Mouse (Mus musculus): ENCODE measurements around the gene Mmp9. TPM values are rescaled to one million over a fixed set of nuclear protein-coding genes. Genes with fewer than 3 reads are reported as not detected.
A peak's percentile ranks its signal among the peaks of the same experiment; 100 is the strongest.

Mmp9 gene
- polyA plus RNA-seq, 1 experiment from 2014 or later = 1.2 TPM

- Histone ChIP-seq H3K36me3 (no peaks in the 10 kb centered on the region), H3K4me2 (peak overlapping the region; percentile 41), H3K9me3 (replicated peaks) (no peaks in the 10 kb centered on the region), H3K4me3 (replicated peaks) (peak overlapping the region; percentile 27), H3K27ac (no peak overlapping the region), H3K4me1 (replicated peaks) (no peaks in the 10 kb centered on the region), H3K27me3 (peaks cover 92% of the 10 kb centered on the region), H3K9ac (no peak overlapping the region)
- DNase-seq (no peak), ATAC-seq (ENCODE audit: low read depth) (no peak)
- WGBS (ENCODE audit: insufficient replicate concordance) = 2% methylated on average over 28 of the region's 29 CpGs
Observed at GRCm38 (mm10) chr2:164968451-164968851, 27.9 kb downstream of the Mmp9 start.

- H3K27ac ChIP-seq = no peak overlapping the region
- DNase-seq = no peak
- no peaks in the 10 kb centered on the region for H3K4me1 ChIP-seq (replicated peaks)
- no peak overlapping the region for H3K9ac ChIP-seq
- ATAC-seq (ENCODE audit: low read depth) = no peak
- WGBS (ENCODE audit: insufficient replicate concordance) = 3% methylated on average over 21 of the region's 21 CpGs
- H3K9me3 ChIP-seq (replicated peaks) = no peaks in the 10 kb centered on the region
- no peak overlapping the region for H3K4me3 ChIP-seq (replicated peaks)
- H3K27me3 ChIP-seq = peaks cover 94% of the 10 kb centered on the region
- H3K4me2 ChIP-seq = no peak overlapping the region
- no peaks in the 10 kb centered on the region for H3K36me3 ChIP-seq
Observed at GRCm38 (mm10) chr2:164969348-164969781, 28.8 kb downstream of the Mmp9 start.

DNA sequence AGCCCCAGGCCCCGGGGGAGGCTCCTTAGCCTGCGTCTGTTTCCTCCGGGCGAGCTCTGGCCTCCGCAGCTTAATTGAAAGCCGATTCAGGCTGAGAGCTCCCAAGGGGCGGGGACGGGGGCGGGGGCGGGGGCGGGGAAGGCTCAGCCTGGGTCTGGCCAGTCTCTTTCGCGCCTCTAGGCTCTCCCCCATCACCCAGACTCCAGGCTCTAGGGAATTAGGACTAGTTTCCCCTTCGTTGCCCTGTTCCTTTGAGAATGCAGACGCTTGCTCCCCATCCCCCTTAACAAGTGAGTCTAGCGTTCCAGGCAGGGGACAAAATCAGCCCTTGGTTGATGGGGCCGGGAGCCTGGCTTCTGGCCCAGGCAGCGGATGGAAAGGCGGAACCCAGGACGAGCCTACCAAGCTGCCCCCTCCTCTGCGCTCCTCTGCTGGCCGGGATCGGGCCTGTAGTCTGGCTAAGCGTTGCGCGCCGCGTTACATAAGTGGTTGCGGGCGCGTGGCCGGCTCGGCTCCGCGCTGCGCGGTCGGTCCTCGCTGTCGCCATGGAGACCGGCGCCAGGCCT is 30.1 kb downstream of the Mmp9 start:
- H3K27me3 ChIP-seq = peaks cover 82% of the 10 kb centered on the region
- 3% methylated on average over 42 of the region's 42 CpGs for WGBS (ENCODE audit: insufficient replicate concordance)
- H3K36me3 ChIP-seq = no peaks in the 10 kb centered on the region
- no peak overlapping the region for H3K9ac ChIP-seq
- ATAC-seq (ENCODE audit: low read depth) = no peak
- no peaks in the 10 kb centered on the region for H3K4me1 ChIP-seq (replicated peaks)
- H3K4me3 ChIP-seq (replicated peaks) = no peak overlapping the region
- DNase-seq = no peak
- H3K4me2 ChIP-seq = peak overlapping the region; percentile 19; the same call in 1 of the 2 replicates
- H3K27ac ChIP-seq = no peak overlapping the region
- H3K9me3 ChIP-seq (replicated peaks) = no peaks in the 10 kb centered on the region

DNA sequence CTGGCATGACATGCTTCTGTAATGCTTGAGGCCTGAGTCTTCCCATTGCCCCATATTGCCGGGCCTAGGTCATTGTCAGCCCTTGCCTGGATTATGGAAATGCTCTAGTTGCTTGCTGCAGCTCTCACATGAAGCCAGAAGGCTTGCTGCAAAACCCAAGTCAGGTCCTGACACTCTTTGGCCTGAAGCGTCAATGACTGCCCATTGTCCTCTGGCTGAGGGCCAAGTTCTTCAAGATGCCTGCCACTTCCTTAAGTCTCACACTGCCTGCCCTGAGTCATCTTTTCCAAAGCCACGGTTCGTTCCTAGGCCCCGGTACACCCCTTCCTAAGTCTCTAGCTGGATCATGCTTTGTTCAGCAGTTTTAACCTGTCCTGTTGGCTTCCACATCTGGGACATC is 32.1 kb downstream of the Mmp9 start:
- ATAC-seq (ENCODE audit: low read depth) (no peak), DNase-seq (no peak)
- Histone ChIP-seq H3K27ac (no peak overlapping the region), H3K27me3 (peaks cover 68% of the 10 kb centered on the region), H3K36me3 (no peaks in the 10 kb centered on the region), H3K4me3 (replicated peaks) (no peak overlapping the region), H3K4me2 (no peak overlapping the region), H3K4me1 (replicated peaks) (no peaks in the 10 kb centered on the region), H3K9me3 (replicated peaks) (no peaks in the 10 kb centered on the region), H3K9ac (no peak overlapping the region)
- 19% methylated on average over 5 of the region's 5 CpGs for WGBS (ENCODE audit: insufficient replicate concordance)

DNA sequence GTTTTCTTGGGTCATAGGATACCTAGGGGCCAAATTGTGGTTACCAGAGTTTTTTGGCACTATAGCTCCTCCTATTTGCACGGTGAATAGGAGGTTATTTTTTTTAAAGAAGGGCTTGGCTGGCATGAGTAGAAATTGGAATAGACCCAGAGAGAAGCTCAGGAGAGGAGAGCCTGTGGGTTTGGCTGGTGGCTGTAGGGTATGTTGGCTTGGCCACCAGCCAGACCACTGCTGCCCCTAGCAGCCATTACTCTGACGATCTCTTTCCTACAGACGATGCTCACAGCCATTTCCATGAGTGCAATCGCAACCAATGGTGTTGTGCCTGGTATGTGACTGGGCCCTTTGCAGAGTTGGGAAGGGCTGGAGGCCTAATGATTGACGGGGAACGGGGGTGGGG is 35.0 kb downstream of the Mmp9 start:
- Histone ChIP-seq H3K4me2 (no peak overlapping the region), H3K4me1 (replicated peaks) (no peaks in the 10 kb centered on the region), H3K9me3 (replicated peaks) (no peaks in the 10 kb centered on the region), H3K4me3 (replicated peaks) (no peak overlapping the region), H3K27ac (no peak overlapping the region), H3K9ac (no peak overlapping the region), H3K36me3 (no peaks in the 10 kb centered on the region), H3K27me3 (peaks cover 38% of the 10 kb centered on the region)
- ATAC-seq (ENCODE audit: low read depth) (no peak), DNase-seq (no peak)
- 62% methylated on average over 6 of the region's 6 CpGs for WGBS (ENCODE audit: insufficient replicate concordance)

GRCm38 (mm10) chr2:164979749-164980148 is 39.2 kb downstream of the Mmp9 start:
- H3K27me3 ChIP-seq = peaks cover 5% of the 10 kb centered on the region; the same call in 1 of the 2 replicates
- no peak overlapping the region for H3K9ac ChIP-seq
- H3K36me3 ChIP-seq = no peaks in the 10 kb centered on the region
- no peaks in the 10 kb centered on the region for H3K9me3 ChIP-seq (replicated peaks)
- no peak overlapping the region for H3K27ac ChIP-seq
- DNase-seq (no peak), ATAC-seq (ENCODE audit: low read depth) (no peak)
- H3K4me1 ChIP-seq (replicated peaks) = no peaks in the 10 kb centered on the region
- H3K4me3 ChIP-seq (replicated peaks) = no peak overlapping the region
- no peak overlapping the region for H3K4me2 ChIP-seq
- WGBS (ENCODE audit: insufficient replicate concordance) = 18% methylated on average over 7 of the region's 7 CpGs

DNA sequence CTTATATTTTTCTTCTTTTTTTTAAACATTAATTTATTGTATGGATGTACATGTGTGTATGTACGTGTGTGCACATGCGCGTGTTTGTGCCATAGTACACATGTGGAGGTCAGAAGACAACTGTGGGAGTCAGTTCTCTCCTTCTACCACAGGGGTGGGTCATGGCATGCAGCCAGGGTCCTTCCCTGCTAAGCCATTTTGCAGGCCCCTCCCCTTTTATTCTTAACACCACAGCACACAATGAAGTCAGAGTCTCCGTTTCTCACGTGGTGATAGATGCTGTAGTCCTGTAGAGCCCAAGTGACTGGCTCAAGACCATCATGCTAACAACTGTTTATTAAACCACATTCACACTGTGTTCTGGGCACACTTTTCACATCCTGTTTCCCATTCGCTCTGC is 45.4 kb downstream of the Mmp9 start:
- no peaks in the 10 kb centered on the region for H3K36me3 ChIP-seq
- H3K9ac ChIP-seq = no peak overlapping the region
- ATAC-seq (ENCODE audit: low read depth) (no peak), DNase-seq (no peak)
- H3K4me1 ChIP-seq (replicated peaks) = no peaks in the 10 kb centered on the region
- H3K27me3 ChIP-seq = no peaks in the 10 kb centered on the region
- H3K9me3 ChIP-seq (replicated peaks) = no peaks in the 10 kb centered on the region
- no peak overlapping the region for H3K4me3 ChIP-seq (replicated peaks)
- H3K27ac ChIP-seq = no peak overlapping the region
- H3K4me2 ChIP-seq = no peak overlapping the region
- WGBS (ENCODE audit: insufficient replicate concordance) = 72% methylated on average over 6 of the region's 6 CpGs

GRCm38 (mm10) chr2:164986371-164987027 is 45.9 kb downstream of the Mmp9 start:
- 59% methylated on average over 14 of the region's 14 CpGs for WGBS (ENCODE audit: insufficient replicate concordance)
- H3K4me2 ChIP-seq = no peak overlapping the region
- ATAC-seq (ENCODE audit: low read depth) = no peak

GRCm38 (mm10) chr2:164988777-164989176 is 48.2 kb downstream of the Mmp9 start:
- H3K9ac ChIP-seq = no peak overlapping the region
- no peaks in the 10 kb centered on the region for H3K36me3 ChIP-seq
- H3K27me3 ChIP-seq = 0 out of 2 replicates have a peak, but pooled peaks cover 10% of the 10 kb centered on the region
- no peak overlapping the region for H3K27ac ChIP-seq
- no peaks in the 10 kb centered on the region for H3K9me3 ChIP-seq (replicated peaks)
- DNase-seq (no peak), ATAC-seq (ENCODE audit: low read depth) (no peak)
- H3K4me2 ChIP-seq = no peak overlapping the region
- WGBS (ENCODE audit: insufficient replicate concordance) = 45% methylated on average over 13 of the region's 13 CpGs
- H3K4me1 ChIP-seq (replicated peaks) = no peaks in the 10 kb centered on the region
- no peak overlapping the region for H3K4me3 ChIP-seq (replicated peaks)

More at GRCm38 (mm10) chr2:164986371-164987027, 45.9 kb downstream of the Mmp9 start:
- no peak for DNase-seq
- Histone ChIP-seq H3K4me1 (replicated peaks) (no peaks in the 10 kb centered on the region), H3K36me3 (no peaks in the 10 kb centered on the region), H3K4me3 (replicated peaks) (no peak overlapping the region), H3K9me3 (replicated peaks) (no peaks in the 10 kb centered on the region), H3K9ac (no peak overlapping the region), H3K27me3 (0 out of 2 replicates have a peak, but pooled peaks cover 4% of the 10 kb centered on the region), H3K27ac (no peak overlapping the region)

DNA sequence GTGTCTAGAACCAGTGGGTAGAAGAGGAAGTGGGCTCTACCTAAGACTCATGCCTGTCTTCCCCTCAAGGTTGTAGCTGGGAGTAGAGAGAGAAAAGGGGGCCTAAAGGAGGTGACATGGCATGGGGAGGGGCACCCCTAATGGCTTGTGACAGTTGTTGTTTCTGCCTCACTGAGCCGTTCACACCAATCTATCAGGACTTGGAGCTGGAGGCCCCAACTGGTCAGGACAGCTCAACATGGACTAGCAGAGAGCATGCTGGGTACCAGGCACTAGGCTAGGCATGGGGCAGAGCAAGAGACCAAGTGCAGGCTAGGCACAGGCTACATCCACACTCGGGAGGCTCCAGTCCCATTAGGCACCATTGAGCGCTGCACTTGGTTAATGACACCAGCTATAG is 50.5 kb downstream of the Mmp9 start:
- ATAC-seq (ENCODE audit: low read depth) (no peak), DNase-seq (no peak)
- H3K4me3 ChIP-seq (replicated peaks) = no peak overlapping the region
- H3K36me3 ChIP-seq = no peaks in the 10 kb centered on the region
- peaks cover 30% of the 10 kb centered on the region for H3K27me3 ChIP-seq
- WGBS (ENCODE audit: insufficient replicate concordance) = 62% methylated on average over 3 of the region's 3 CpGs
- H3K4me2 ChIP-seq = no peak overlapping the region
- H3K9me3 ChIP-seq (replicated peaks) = no peaks in the 10 kb centered on the region
- no peak overlapping the region for H3K27ac ChIP-seq
- no peaks in the 10 kb centered on the region for H3K4me1 ChIP-seq (replicated peaks)
- no peak overlapping the region for H3K9ac ChIP-seq

DNA sequence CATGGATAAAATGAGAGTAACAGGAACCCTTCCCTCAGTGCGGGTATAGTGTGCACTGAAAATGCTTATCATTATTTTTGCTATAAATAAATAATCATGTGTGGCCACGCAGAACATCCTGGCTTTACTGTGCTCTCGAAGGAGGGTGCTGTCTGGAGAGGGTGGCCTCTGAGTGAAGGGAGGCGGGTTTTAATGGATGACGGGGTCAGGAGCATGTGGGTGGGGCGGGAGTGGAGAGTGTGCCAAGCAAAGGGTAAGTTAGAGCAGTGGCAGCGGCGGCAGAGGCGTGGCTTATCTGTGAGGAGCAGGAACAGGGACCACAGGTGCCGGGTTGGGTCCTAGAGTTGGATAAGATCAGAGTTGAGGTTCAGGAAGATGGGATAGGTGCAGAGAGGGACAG is 51.2 kb downstream of the Mmp9 start:
- peaks cover 37% of the 10 kb centered on the region for H3K27me3 ChIP-seq
- H3K9ac ChIP-seq = no peak overlapping the region
- 30% methylated on average over 10 of the region's 10 CpGs for WGBS (ENCODE audit: insufficient replicate concordance)
- H3K36me3 ChIP-seq = no peaks in the 10 kb centered on the region
- H3K27ac ChIP-seq = no peak overlapping the region
- no peak overlapping the region for H3K4me2 ChIP-seq
- H3K9me3 ChIP-seq (replicated peaks) = no peaks in the 10 kb centered on the region
- H3K4me1 ChIP-seq (replicated peaks) = no peaks in the 10 kb centered on the region
- ATAC-seq (ENCODE audit: low read depth) = 0 out of 2 replicates have a peak, but pooled peaks have one; percentile 40
- DNase-seq = no peak
- H3K4me3 ChIP-seq (replicated peaks) = no peak overlapping the region

GRCm38 (mm10) chr2:164994156-164994555 is 53.6 kb downstream of the Mmp9 start:
- ATAC-seq (ENCODE audit: low read depth) (no peak), DNase-seq (no peak)
- Histone ChIP-seq H3K9ac (no peak overlapping the region), H3K4me3 (replicated peaks) (no peak overlapping the region), H3K9me3 (replicated peaks) (no peaks in the 10 kb centered on the region), H3K27ac (no peak overlapping the region), H3K27me3 (peaks cover 61% of the 10 kb centered on the region), H3K36me3 (no peaks in the 10 kb centered on the region), H3K4me1 (replicated peaks) (peaks cover 13% of the 10 kb centered on the region), H3K4me2 (no peak overlapping the region)
- 79% methylated on average over 11 of the region's 11 CpGs for WGBS (ENCODE audit: insufficient replicate concordance)

Measured in liver, embryonic 13.5 days (tissue).